Mouse (Mus musculus): Measurements from ENCODE around the gene Itgb3. TPM values are rescaled to one million over a fixed set of nuclear protein-coding genes. Genes with fewer than 3 reads are reported as not detected.

The Itgb3 gene
- polyA plus RNA-seq, 1 experiment from 2014 or later: 3.1 TPM

DNA sequence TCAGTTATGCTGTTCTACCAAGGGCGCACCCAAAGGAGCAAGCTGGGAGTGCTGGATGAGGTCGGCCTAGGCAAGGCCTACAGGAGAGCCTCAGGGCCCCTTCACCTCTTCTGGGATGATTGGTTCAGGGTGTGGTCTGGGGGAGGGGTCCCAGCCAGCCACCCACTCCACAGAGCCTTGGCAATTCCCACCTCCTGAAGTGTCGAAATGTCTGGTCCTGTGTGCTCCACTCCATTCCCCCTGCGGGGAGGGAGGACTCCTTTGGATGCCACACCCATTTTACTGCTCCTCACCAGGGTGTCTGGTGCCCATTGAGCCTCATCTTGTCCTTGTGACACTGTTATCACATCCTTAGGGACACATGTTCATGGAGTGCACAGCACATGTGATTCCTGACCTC lies 38.4 kb downstream of the Itgb3 start:
- Histone ChIP-seq H3K4me1 (replicated peaks) (no peaks in the 10 kb centered on the region), H3K4me2 (no peak overlapping the region), H3K27me3 (no peaks in the 10 kb centered on the region), H3K27ac (replicated peaks) (no peak overlapping the region), H3K4me3 (no peak overlapping the region), H3K36me3 (no peaks in the 10 kb centered on the region), H3K9me3 (no peaks in the 10 kb centered on the region), H3K9ac (no peak overlapping the region)
- no peak for ATAC-seq (ENCODE audit: low read depth)
- WGBS: 84% methylated on average over 4 of the region's 4 CpGs

DNA sequence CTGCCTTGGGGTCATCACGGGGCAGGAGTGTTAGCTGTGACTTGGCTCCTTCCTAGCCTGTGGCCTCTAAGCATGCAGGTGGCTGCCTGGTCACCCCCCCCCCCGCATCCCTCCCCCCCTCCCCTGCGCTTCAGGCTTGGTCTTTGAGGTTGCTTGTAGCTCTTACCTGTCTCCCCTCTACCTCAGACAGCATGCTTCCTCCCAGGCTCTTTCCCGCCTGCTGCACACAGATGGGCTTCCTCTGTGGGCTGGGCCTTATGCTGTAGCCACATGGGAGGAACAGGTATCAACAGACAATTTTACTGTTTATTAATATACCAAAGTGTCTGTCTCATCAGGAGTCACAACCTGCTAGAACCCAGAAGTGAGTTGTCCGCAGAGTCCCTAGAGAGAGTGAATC lies 38.8 kb downstream of the Itgb3 start:
- Histone ChIP-seq H3K36me3 (no peaks in the 10 kb centered on the region), H3K4me3 (no peak overlapping the region), H3K9ac (no peak overlapping the region), H3K9me3 (no peaks in the 10 kb centered on the region), H3K27me3 (no peaks in the 10 kb centered on the region), H3K27ac (replicated peaks) (no peak overlapping the region), H3K4me1 (replicated peaks) (no peaks in the 10 kb centered on the region), H3K4me2 (no peak overlapping the region)
- WGBS: 79% methylated on average over 5 of the region's 5 CpGs
- ATAC-seq (ENCODE audit: low read depth): no peak

DNA sequence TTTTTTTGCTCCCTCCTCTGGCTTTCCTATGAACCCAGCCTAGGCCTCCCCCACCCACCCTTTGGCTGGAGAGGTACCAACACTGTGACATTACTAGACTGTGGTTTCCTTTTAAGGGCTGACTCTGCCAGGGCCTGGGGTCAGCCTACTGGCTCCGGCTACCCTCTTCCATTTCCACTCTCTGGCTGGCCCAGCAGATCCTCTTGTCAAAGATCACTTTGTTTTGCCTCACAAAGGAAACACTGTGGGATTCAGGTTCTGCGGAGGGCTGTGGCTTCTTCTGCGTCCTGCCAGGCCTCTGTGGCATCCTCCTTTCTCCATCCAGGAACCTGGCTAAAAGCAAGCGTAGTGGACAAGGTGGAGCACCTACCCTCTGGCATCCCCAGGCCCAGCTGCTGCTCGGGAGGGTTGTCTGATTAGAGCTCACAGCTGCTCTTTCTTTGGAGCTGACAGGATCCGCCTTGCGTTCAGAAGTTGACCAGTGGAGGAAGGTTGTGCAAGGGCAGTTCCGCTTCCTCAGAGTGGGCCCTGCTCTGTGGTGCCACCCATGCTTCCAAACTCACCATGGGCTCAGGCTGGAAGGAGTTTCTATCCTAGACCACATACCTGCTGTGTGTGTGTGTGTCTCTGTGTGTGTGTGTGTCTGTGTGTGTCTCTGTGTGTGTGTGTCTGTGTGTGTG lies 39.5 kb downstream of the Itgb3 start:
- Histone ChIP-seq H3K27ac (replicated peaks) (no peak overlapping the region), H3K4me1 (replicated peaks) (no peaks in the 10 kb centered on the region), H3K9ac (no peak overlapping the region), H3K9me3 (no peaks in the 10 kb centered on the region), H3K36me3 (no peaks in the 10 kb centered on the region), H3K27me3 (no peaks in the 10 kb centered on the region), H3K4me3 (no peak overlapping the region), H3K4me2 (no peak overlapping the region)
- ATAC-seq (ENCODE audit: low read depth): no peak
- 61% methylated on average over 8 of the region's 8 CpGs for WGBS

DNA sequence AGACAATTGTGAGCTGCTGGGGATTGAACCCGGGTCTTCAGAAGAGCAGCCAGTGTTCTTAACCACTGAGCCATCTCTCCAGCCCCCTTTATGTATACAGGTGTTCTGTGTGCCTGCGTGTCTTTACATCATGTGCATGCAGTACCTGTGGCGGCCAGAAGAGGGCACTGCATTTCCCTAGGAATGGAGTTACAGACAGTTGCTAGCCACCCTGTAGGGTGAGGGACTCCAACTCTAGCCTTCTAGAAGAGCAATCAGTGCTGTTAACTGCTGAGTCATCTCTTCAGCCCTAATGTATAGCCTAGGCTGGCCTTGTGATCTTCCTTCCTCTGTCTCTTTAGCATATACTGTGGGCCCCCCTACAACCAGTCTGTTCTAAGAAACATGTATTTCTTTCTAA lies 40.8 kb downstream of the Itgb3 start:
- WGBS: 55% methylated on average over 3 of the region's 3 CpGs
- Histone ChIP-seq H3K4me1 (replicated peaks) (no peaks in the 10 kb centered on the region), H3K27ac (replicated peaks) (no peak overlapping the region), H3K36me3 (no peaks in the 10 kb centered on the region), H3K4me3 (no peak overlapping the region), H3K9ac (no peak overlapping the region), H3K4me2 (no peak overlapping the region), H3K9me3 (no peaks in the 10 kb centered on the region), H3K27me3 (no peaks in the 10 kb centered on the region)
- ATAC-seq (ENCODE audit: low read depth): no peak

DNA sequence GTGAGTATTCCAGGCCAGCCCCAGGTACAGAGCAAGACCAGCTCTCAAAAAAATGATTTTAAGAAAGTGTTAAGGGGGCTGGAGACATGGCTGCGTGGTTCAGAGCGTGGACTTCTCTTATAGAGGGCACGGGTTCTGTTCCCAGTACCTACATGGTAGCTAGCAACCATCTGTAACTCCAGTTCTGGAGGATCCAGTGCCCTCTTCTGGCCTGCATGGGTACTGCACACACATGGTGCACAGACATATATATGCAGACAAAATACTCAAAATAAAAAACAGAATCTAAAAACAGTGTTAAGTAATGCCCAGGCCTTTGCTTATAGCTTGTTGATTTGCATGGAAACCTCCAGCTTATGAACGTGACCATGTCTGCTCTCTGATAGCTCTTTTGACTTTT lies 52.8 kb downstream of the Itgb3 start:
- Histone ChIP-seq H3K4me2 (no peak overlapping the region), H3K27ac (replicated peaks) (no peak overlapping the region), H3K9ac (no peak overlapping the region), H3K4me3 (no peak overlapping the region), H3K36me3 (no peaks in the 10 kb centered on the region), H3K4me1 (replicated peaks) (no peaks in the 10 kb centered on the region), H3K9me3 (peaks cover 8% of the 10 kb centered on the region), H3K27me3 (no peaks in the 10 kb centered on the region)
- ATAC-seq (ENCODE audit: low read depth): no peak
- 94% methylated on average over 4 of the region's 4 CpGs for WGBS

DNA sequence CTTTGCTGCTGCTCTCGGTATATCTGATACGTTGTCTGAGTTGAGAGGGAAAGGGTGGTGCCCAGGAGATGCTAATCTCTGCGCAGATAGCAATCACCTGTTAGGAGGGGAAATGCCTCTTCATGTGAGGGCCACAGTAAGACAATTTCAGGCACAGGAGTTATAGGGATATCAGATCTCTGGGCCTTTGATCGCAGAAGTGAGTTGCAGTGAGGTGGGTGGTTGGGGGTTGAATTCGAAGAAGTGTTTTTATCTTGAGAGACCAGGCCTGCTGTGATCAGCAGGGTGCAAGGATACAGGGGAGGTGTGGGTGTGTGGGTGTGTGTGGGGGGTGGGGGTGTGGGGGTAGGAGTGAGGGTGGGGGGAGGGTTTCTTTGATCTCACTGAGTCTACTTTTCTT lies 53.3 kb downstream of the Itgb3 start:
- 85% methylated on average over 5 of the region's 5 CpGs for WGBS
- H3K4me2 ChIP-seq: no peak overlapping the region
- no peaks in the 10 kb centered on the region for H3K4me1 ChIP-seq (replicated peaks)
- no peak overlapping the region for H3K4me3 ChIP-seq
- H3K9ac ChIP-seq: no peak overlapping the region
- no peaks in the 10 kb centered on the region for H3K27me3 ChIP-seq
- H3K27ac ChIP-seq (replicated peaks): no peak overlapping the region
- H3K36me3 ChIP-seq: no peaks in the 10 kb centered on the region
- peaks cover 8% of the 10 kb centered on the region for H3K9me3 ChIP-seq
- ATAC-seq (ENCODE audit: low read depth): no peak

DNA sequence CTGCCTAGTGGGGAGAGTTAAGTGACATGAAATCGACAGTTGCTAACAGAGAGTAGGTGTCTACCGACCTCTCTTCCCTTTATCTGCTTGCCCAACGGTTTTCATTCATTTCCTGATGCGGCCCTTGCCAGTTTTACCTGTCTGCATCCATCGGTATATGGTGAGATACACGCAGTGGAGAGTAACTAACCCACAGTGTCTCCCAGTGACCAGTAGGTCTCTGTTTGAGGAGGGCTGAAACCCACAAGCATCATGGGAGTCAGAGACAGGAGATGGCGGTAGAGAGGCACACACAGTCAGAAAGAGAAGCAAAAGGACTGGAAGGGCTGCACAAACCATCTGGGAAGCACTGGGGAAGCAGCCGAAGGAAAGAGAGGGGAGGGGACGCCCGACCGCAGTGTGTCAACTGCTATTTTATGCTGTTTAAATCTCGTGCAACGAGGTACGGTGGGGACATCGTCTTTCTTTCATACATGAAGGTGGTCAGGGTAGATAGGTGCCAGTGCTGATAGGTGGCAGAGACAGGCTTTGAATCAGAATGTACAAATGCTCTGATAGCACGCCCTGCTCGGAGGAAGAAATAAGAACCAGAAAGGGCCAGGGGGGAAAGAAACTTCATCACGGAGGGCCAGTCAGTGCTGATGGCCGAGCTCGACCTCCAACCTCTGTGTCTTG lies 53.9 kb downstream of the Itgb3 start:
- Histone ChIP-seq H3K4me1 (replicated peaks) (no peaks in the 10 kb centered on the region), H3K9ac (no peak overlapping the region), H3K9me3 (peaks cover 8% of the 10 kb centered on the region), H3K27me3 (no peaks in the 10 kb centered on the region), H3K4me3 (no peak overlapping the region), H3K36me3 (no peaks in the 10 kb centered on the region), H3K4me2 (no peak overlapping the region), H3K27ac (replicated peaks) (no peak overlapping the region)
- 81% methylated on average over 20 of the region's 20 CpGs for WGBS
- ATAC-seq (ENCODE audit: low read depth): no peak

DNA sequence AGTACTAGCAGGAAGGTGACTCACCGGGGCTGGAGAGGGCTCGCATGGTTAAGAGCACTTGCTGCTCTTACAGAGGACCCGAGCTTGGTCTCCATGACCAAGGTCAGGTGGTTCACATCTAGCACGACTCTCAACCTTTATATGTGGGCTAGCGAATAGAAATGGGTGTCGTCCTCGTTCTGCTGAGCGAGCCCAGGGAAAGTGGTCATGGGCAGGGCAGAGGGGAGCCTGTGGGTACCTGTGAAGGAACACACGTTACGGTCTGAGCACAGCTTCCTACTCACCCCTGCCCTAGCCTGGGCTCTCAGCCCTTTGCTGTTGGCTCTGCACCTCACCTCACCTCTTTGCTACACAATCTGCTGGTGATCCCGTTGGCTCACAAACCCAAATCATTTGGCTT lies 54.8 kb downstream of the Itgb3 start:
- H3K4me1 ChIP-seq (replicated peaks): no peaks in the 10 kb centered on the region
- H3K36me3 ChIP-seq: no peaks in the 10 kb centered on the region
- H3K4me2 ChIP-seq: no peak overlapping the region
- no peaks in the 10 kb centered on the region for H3K27me3 ChIP-seq
- no peak overlapping the region for H3K9ac ChIP-seq
- no peak for ATAC-seq (ENCODE audit: low read depth)
- H3K4me3 ChIP-seq: no peak overlapping the region
- H3K27ac ChIP-seq (replicated peaks): no peak overlapping the region
- WGBS: 93% methylated on average over 11 of the region's 11 CpGs
- peaks cover 8% of the 10 kb centered on the region for H3K9me3 ChIP-seq

DNA sequence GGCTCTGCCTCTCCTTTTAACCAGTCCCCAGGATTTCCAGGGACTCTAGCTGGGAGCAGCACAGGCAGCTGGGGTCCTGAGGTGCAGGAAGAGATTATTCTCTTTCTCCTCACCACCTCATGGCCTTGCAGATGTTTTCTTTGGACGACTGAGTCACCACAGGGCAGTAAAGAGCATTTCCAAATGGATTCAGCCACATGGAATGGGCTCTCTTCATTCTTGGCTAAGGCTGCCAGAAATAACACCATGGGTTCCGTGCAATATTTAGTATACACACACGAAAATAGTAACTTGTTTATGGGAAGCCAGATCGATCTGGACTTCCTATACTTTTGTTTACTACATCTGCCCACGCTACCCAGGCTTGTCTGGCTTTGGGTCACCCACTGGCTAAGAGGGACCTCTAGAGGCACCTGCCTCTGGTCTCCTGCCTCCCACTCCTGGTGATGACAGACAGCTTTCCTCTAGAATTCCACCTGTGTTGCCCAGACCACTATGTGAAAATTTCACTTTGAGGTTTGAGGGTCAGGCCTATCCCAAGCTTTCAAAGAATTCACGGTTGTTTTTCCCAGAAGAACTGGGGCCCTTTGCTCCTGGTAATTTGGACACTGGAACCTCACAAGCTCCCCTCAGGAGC lies 55.6 kb downstream of the Itgb3 start:
- peaks cover 8% of the 10 kb centered on the region for H3K9me3 ChIP-seq
- H3K27ac ChIP-seq (replicated peaks): no peak overlapping the region
- no peak for ATAC-seq (ENCODE audit: low read depth)

DNA sequence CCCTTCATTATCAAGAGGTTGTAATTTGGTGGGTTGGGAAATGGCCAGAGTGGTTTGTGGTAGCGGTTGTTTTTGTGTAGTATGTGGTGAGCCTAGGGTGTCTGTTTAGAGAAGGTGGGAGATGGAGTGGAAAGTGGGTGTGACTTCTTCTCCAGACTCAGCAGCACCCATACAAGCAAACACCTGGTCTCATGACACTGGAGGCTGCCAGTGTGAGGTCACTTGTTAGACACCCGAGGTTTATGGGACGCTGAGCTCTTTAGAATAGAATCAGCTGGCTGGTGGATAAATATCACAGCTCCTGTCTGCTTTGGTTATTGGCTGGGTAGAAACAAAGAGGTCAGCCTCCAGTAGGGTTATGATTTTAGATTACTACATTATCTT lies 56.1 kb downstream of the Itgb3 start:
- Histone ChIP-seq H3K4me2 (no peak overlapping the region), H3K4me3 (no peak overlapping the region), H3K9me3 (peaks cover 8% of the 10 kb centered on the region), H3K27me3 (no peaks in the 10 kb centered on the region), H3K9ac (no peak overlapping the region), H3K4me1 (replicated peaks) (no peaks in the 10 kb centered on the region), H3K27ac (replicated peaks) (no peak overlapping the region), H3K36me3 (no peaks in the 10 kb centered on the region)
- no peak for ATAC-seq (ENCODE audit: low read depth)
- 85% methylated on average over 3 of the region's 3 CpGs for WGBS

More for the DNA sequence above, 55.6 kb downstream of the Itgb3 start:
- no peak overlapping the region for H3K9ac ChIP-seq
- H3K4me2 ChIP-seq: no peak overlapping the region
- 77% methylated on average over 6 of the region's 6 CpGs for whole genome bisulfite sequencing
- H3K4me1 ChIP-seq (replicated peaks): no peaks in the 10 kb centered on the region
- no peaks in the 10 kb centered on the region for H3K27me3 ChIP-seq
- no peaks in the 10 kb centered on the region for H3K36me3 ChIP-seq
- no peak overlapping the region for H3K4me3 ChIP-seq

DNA sequence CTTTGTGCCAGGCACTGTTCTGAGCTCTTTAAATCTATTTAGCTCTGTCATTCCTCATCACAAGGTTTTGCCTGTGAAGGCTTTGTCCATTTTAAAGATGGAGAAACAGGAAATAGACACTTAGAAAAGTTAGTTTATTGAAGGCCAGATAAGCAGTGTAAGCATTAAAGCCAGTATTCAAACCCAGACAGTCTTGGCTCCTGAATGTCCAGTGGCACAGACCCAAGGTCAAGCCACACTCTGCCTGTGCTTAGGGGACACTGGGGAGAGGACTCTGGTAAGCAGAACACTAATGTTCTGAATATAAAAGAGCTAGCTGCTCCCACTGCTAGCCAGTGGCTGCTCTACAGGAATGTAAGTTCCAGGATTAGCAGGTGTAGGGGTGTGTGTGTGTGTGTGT lies 56.6 kb downstream of the Itgb3 start:
- ATAC-seq (ENCODE audit: low read depth): no peak
- H3K36me3 ChIP-seq: no peaks in the 10 kb centered on the region
- no peaks in the 10 kb centered on the region for H3K27me3 ChIP-seq
- no peak overlapping the region for H3K27ac ChIP-seq (replicated peaks)
- H3K4me1 ChIP-seq (replicated peaks): no peaks in the 10 kb centered on the region
- no peak overlapping the region for H3K4me3 ChIP-seq
- no peak overlapping the region for H3K4me2 ChIP-seq
- H3K9me3 ChIP-seq: peaks cover 8% of the 10 kb centered on the region
- no peak overlapping the region for H3K9ac ChIP-seq

DNA sequence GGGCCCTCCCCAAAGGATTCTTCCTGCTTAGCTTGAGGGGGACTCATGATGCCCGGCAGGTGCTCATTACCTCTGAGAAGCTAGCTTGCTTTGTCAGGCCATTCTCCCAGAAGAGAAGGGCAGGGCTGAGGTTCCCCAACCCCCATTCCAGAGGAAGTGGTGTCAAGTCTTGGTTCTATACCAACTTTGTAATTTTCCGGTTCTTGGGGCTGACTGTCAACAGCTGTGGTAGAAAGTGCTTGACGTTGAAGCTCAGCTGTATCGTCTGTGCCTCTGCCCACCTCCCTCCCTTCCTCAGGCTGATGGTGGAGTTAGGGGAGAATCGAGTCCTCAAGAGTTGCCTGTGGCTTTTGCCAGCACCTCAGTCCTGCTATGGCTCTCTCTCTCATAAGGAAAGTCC lies 59.6 kb downstream of the Itgb3 start:
- Histone ChIP-seq H3K27ac (replicated peaks) (no peak overlapping the region), H3K4me1 (replicated peaks) (no peaks in the 10 kb centered on the region), H3K9me3 (no peaks in the 10 kb centered on the region), H3K27me3 (no peaks in the 10 kb centered on the region), H3K4me2 (no peak overlapping the region), H3K9ac (no peak overlapping the region), H3K36me3 (no peaks in the 10 kb centered on the region), H3K4me3 (no peak overlapping the region)
- no peak for ATAC-seq (ENCODE audit: low read depth)
- 77% methylated on average over 5 of the region's 5 CpGs for WGBS

DNA sequence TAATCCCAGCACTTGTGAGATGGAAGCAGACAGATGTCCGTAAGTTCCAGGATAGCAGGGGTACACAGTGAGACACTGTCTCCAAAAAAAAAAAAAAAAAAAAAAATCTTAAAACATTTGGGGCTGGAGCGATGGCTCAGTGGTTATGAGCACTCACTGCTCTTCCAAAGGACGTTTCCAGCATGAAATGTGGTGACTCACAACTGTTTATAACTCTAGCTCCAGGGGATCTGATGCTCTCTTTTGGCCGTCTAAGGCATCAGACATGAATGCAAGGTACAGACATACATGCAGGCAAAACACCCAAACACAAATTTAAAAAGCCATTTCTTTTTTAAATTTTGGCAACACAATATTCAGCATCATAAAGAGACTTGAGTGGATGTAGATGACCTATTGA lies 65.6 kb downstream of the Itgb3 start:
- Histone ChIP-seq H3K27ac (replicated peaks) (no peak overlapping the region), H3K36me3 (no peaks in the 10 kb centered on the region), H3K27me3 (no peaks in the 10 kb centered on the region), H3K4me2 (no peak overlapping the region), H3K9ac (no peak overlapping the region), H3K9me3 (no peaks in the 10 kb centered on the region), H3K4me3 (no peak overlapping the region), H3K4me1 (replicated peaks) (no peaks in the 10 kb centered on the region)
- ATAC-seq (ENCODE audit: low read depth): no peak
- WGBS: 77% methylated on average over 4 of the region's 4 CpGs
